Mouse (Mus musculus) spleen, postnatal 0 days (tissue): ENCODE data around the gene Dcaf6. TPM values are rescaled to one million over a fixed set of nuclear protein-coding genes. Genes with fewer than 3 reads are reported as not detected.

Experiments
- polyA plus RNA-seq: library from polyadenylated mRNA; unstranded; fragments of >200 nt; fragmentation: Nextera tagmentation; extraction: Ambion mirVana; gene quantifications from 2 replicates; pipeline ENCODE4 v1.2.1, GENCODE M21; 2015

The Dcaf6 gene
- 17.4 and 18.3 TPM in 2 replicates for polyA plus RNA-seq

GRCm38 (mm10) chr1:165460360-165460800, at the start of gene Dcaf6, which contains the start of gene Mpc2:
Gene Dcaf6 (minus strand): TSS chr1:165460475.
Gene Mpc2 (plus strand): TSS chr1:165460637.

GRCm38 (mm10) chr1:165484688-165485233, 24.5 kb upstream of the Dcaf6 start, which contains the start of gene Adcy10:
Gene Adcy10 (plus strand): TSS chr1:165485183.

GRCm38 (mm10) chr1:165295489-165295888, 164.8 kb downstream of the Dcaf6 start, which contains the start of gene Gpr161:
Gene Gpr161 (plus strand): TSS chr1:165295789.

Other genes with a start within 250 kb of the Dcaf6 start
- 62.3 and 64.6 TPM in 2 replicates for gene Tiprl, start 223.5 kb downstream of the Dcaf6 start, polyA plus RNA-seq
- gene Gpr161, start 164.7 kb downstream of the Dcaf6 start, polyA plus RNA-seq, result 0.22 and 0.29 TPM in 2 replicates
- gene Mpc2, start 162 bp upstream of the Dcaf6 start, polyA plus RNA-seq, result 148 and 162 TPM in 2 replicates
- gene Adcy10, start 24.7 kb upstream of the Dcaf6 start, polyA plus RNA-seq, result 0.05 TPM in 1 of 2 replicates, not detected in the other
- 33.6 and 46.1 TPM in 2 replicates for gene Mpzl1, start 174.1 kb upstream of the Dcaf6 start, polyA plus RNA-seq
- 35.0 and 44.0 TPM in 2 replicates for gene Rcsd1, start 249.3 kb upstream of the Dcaf6 start, polyA plus RNA-seq